Mouse (Mus musculus): Measurements from ENCODE around the gene Plscr1.

DNA sequence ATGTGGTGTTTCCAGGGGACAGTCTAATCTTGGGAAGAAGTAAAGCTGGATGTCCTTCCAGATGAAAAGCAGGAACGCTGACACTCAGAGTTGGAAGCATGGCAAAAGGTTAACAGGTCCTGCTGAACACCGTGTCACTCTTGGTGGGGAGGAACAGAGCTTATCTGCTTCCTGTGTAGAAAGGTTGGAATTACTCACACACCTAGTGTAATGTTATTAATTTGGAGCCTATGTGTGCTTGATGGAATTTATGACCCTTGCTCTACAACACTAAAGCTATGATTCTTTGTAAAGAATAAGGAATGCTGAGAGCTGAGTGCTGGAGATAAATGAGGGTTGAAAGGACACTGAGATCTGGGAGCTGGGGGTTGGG, 19.7 kb upstream of the Plscr1 start:
- TF ChIP-seq POLR2A (IDR thresholded peaks at IDR 0.05; ENCODE audit: control insufficient read depth, extremely low read depth, insufficient read depth, low read length, poor library complexity) (no peak), CTCF (IDR thresholded peaks at IDR 0.05; ENCODE audit: borderline replicate concordance, control insufficient read depth, extremely low read depth, insufficient read depth, low read length, poor library complexity) (no peak)
